Mouse (Mus musculus) embryonic stem cell, embryonic (primary cell): ENCODE measurements around the gene Pdik1l.

Experiments used
- CTCF ChIA-PET, 4 experiments: fragments of 300-600 bp in 2 of 4; fragments of 350-600 bp in 2 of 4; sonication (Branson Sonifier 250); formaldehyde crosslinking; loops; one replicate each; lab custom pipeline; 2022; ENCODE audit warnings: inconsistent platforms in 2 of 4; lab: Charles Lee
- POLR2A ChIA-PET, 4 experiments: fragments of 300-600 bp in 2 of 4; fragments of 350-600 bp in 2 of 4; sonication (Branson Sonifier 250); formaldehyde crosslinking; loops; one replicate each; lab custom pipeline; 2022; ENCODE audit warnings: antibody characterized with exemption in 4 of 4, inconsistent platforms in 1 of 4; lab: Charles Lee

Pdik1l gene

DNA sequence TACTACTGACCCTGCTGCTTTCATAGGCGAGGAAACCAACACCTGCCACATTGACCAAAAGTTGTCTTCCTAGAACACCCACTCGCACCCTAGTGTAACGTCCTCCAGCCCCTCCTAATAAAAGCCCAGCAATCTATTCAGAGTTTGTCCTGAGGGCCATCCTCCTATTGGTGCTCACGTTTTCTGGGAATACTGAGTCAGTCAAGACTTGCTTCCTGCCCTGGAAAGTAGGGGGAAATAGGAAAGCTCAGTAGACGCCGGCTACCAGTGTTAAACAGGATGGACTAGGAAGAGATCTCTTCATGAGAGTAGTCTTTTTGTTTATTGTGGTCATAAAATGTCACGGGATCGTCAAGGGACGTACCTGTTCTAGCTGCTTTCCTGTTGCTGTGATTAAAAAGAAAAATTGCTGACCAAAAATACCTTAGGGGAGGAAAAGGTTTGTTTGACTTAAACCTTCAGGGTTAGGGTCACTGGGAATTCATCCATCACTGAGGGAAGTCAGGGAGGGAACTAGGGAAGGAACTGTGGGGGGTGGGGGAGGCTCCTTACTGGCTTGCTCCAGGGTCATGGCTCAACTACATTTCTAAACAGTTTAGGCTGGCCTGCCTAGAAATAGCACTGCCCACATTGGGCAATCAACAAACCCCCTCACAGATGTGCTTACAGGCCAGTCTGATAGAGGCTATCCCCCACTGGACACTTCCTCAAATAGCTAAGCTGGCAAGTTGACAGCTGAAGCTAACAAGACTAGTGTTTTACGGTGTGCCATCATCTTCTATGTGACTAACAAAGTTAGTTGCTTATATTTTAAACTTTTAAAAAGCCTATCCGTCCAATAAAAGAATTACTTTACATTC, 932 bp upstream of the Pdik1l start:
- CTCF ChIA-PET: interaction anchor here in 3 of 4 experiments (0.6 to 2.8 kb wide), 7 partner anchors 10 to 107 kb away, joined by 3 to 12 read pairs (median 5); partner anchors contain the start of genes Cep85 (in 1 of the 3) and Pafah2 (in 1 of the 3)
- POLR2A ChIA-PET: interaction anchor here (0.5 to 3.7 kb wide), 30 partner anchors 10 to 531 kb away, joined by 3 to 31 read pairs (median 5); partner anchors contain the start of genes Cep85 (in 3 of the 4), Pafah2 (in 2 of the 4), Sh3bgrl3 (in 1 of the 4) and Stmn1 (in 1 of the 4)

DNA sequence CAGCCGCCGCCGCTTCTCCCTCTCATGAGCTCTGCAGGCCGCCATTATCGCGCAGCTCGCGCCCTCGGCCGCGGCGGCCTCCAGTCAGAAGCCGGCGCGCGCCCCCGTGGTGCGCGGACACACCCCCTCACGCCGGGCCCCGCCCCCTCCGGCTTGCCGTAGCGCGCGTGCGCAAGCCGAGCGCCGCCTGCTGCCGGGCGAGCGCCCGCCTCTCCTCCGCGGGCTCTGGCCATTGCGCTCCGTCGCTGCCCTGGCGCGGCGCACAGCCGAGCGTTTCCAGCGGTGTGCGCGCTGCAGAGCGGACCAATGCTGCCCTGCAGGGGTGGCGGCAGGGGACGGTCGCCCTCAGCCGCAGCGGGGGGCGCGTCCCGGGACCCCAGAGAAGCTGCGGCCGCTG, 529 bp downstream of the Pdik1l start:
- ChIA-PET CTCF (interaction anchor here in 3 of 4 experiments (0.6 to 2.8 kb wide), 20 partner anchors 9 to 376 kb away, joined by 3 to 16 read pairs (median 4); partner anchors contain the start of genes Cep85 (in 2 of the 3), Catsper4 (in 1 of the 3) and Pafah2 (in 1 of the 3)), POLR2A (interaction anchor here (0.5 to 3.7 kb wide), 61 partner anchors 8 to 1666 kb away, joined by 3 to 31 read pairs (median 4); partner anchors contain the start of genes Cep85 (in 3 of the 4), Pafah2 (in 3 of the 4), Sh3bgrl3 (in 3 of the 4) and Trim63 (in 2 of the 4))

DNA sequence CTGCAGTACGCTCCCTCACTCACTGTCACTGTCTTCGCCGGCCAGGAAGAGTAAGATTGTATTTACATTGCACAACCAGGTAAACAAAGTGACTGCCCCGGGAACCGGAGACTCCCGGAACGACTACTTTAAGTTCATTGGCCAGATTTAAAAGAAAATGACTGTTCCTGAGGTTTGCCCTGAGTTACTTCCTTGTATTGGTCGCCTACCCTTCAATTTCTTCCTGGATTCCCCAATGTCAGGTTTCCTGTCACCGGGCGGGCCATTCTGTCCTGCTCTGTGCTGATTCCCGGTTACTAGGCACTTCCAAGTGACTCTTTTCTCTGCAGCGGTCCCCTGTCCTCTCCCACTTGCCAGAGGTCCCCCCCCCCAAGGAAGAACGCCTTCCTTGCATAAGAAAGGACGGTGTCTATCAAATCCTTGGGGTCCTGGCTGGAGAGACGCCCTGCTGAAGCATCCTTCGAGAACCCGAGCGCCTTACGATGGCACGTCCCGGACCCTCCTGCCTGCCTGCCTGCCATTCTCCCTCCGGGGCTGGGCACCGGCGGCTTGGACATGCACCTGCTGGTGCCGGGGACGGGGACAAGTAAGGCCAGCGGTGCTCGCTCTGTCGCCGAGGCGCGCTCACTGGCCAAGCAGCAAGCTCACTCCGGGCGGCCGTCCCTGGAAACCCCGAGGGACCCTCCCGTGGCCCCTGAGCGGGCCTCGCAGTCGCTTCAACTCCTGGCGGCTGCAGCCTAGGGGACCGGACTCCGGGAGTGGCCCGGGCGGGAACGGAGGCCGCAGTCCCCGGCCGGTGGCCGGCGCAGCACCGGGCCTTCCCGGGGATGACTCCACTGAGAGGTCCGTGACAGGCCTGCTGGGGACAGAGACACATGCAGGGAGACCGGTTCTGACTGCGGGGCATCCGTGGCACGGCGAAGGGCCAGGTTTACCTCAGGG, 1.2 kb downstream of the Pdik1l start:
- POLR2A ChIA-PET: interaction anchor here (0.7 to 3.7 kb wide), 61 partner anchors 8 to 933 kb away, joined by 3 to 31 read pairs (median 4); partner anchors contain the start of genes Cep85 (in 3 of the 4), Pafah2 (in 3 of the 4), Sh3bgrl3 (in 3 of the 4) and Trim63 (in 2 of the 4)

DNA sequence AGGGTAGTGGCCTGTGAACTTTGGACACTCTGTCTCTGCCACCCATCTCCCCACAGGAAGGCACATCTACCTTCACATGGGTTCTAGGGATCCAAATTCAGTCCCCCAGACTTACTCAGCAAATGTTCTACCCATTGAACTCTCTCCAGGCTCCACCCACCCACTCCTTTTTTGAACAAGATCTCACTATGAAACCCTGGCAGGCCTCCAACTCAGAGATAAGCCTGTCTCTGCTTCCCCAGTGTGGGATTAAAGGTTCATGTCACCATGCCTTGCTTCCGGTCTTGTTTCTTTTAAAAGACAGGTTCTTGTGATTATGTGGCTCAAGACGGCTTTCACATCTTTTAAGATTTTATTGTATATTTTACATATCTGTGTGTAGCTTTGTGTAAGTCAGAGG, 2.8 kb downstream of the Pdik1l start:
- POLR2A ChIA-PET: interaction anchor here in 2 of 4 experiments (0.5 to 1.8 kb wide), 8 partner anchors 17 to 413 kb away, joined by 3 to 7 read pairs (median 3); no protein-coding TSS in a partner anchor
- CTCF ChIA-PET: interaction anchor here in 1 of 4 experiments (0.6 kb wide), 1 partner anchor 108 kb away, joined by 3 read pairs; no protein-coding TSS in a partner anchor

More for the DNA sequence above, 1.2 kb downstream of the Pdik1l start:
- CTCF ChIA-PET: interaction anchor here in 3 of 4 experiments (0.6 to 2.8 kb wide), 16 partner anchors 12 to 376 kb away, joined by 3 to 16 read pairs (median 5); partner anchors contain the start of genes Cep85 (in 2 of the 3) and Catsper4 (in 1 of the 3)

DNA sequence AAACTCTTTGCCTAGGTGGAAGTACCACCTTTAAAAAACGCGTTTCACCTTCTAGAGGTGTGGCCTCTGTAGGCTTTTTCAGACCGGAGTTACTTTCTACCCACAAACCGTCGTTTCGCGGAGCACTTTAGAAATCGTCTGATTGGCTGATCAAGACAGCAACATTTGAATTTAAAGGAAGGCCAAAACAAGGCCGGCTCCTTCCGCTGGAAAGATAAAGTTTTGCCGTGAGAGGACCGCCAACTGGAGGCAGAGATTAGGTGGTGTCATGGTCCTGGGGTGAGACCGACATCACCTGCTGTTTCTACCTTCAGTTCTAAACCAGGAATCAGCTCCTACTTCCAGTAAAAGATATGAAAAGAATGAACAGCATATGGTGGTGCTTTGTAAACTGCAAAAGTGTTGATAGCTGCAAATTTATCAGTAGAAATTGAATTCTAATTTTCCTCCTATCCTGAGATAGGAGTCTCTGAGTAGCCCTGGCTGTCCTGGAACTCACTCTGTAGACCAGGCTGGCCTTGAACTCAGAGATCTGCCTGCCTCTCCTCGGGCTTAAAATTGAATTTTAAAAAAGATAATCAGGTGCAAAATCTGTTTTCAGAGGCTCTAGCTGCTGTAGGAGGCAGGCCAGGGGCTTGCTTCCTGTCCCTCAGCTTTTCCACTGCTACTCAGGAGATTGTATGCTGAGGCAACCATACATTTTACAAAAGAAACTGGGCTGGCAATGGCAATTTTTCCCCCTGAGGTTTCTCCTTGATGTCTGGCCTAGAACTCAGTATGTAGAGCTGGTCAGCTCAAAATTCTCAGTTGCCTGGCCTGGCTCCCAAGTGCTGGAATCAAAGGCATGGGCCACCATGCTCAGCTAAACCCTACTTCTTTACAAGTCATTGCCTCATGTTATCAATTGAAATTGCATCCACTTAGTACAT, 14.0 kb downstream of the Pdik1l start:
- ChIA-PET CTCF (interaction anchor here in 2 of 4 experiments (0.8 to 2.3 kb wide), 2 partner anchors 10 to 18 kb away, joined by 5 to 8 read pairs; no protein-coding TSS in a partner anchor), POLR2A (interaction anchor here in 3 of 4 experiments (0.6 to 1.9 kb wide), 18 partner anchors 10 to 302 kb away, joined by 3 to 12 read pairs (median 3); partner anchors contain the start of genes Cep85 (in 1 of the 3) and Pdik1l (in 1 of the 3))

DNA sequence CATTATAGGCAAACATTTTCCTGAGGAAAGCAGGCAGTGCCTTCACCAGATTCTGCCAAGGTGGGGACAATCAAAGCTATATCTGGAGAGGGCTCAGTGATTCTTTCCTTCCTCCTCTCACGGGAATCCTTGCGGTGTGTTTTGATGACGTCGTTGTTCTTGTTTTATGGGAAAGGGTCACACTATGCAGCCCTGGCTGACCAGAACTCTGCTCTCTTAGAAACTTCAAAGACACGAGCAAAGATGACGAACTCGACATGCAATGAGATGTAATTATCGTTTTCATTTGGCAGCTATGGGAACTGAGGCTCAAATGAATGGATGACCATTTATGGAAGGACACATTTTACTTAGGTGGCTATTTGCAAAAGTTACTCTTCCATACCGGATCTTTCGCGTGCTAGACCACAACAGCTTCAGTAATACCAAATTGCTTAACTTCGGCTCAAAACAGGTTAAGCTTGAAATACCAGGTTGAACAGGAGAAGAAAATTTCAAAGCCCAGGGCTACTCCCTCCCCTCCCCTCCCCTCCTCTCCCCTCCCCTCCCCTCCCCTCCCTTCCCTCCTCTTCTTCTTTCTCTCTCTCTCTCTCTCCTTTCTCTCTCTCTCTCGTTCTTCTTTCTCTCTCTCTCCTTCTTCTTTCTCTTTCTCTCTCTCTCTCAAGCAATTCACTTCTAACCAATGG, 14.8 kb downstream of the Pdik1l start:
- CTCF ChIA-PET: interaction anchor here in 3 of 4 experiments (0.6 to 2.3 kb wide), 4 partner anchors 10 to 378 kb away, joined by 4 to 8 read pairs (median 4); no protein-coding TSS in a partner anchor

DNA sequence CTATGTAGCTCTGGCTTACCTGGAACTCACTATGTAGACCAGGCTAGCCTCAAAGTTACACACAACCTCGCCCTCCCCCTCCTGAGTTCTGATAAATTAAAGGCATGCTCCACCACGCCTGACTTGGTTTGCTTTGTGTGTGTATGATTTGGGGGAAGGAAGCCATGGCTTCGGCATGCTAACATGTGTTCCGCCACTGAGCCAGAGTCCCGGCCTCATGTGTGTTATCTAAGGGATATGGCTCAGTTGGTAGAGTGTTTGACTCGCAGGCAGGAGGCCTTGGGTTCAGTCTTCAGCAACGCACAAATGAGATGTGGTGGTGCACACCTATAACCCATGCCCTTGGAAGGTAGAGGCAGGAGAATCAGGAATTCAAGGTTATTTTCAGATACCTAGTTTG, 15.7 kb downstream of the Pdik1l start:
- POLR2A ChIA-PET: interaction anchor here in 2 of 4 experiments (0.6 to 2.1 kb wide), 3 partner anchors 15 to 67 kb away, joined by 3 to 6 read pairs (median 5); partner anchors contain the start of gene Pdik1l (in 1 of the 2)

More for the DNA sequence above, 14.8 kb downstream of the Pdik1l start:
- POLR2A ChIA-PET: interaction anchor here in 3 of 4 experiments (0.6 to 1.9 kb wide), 16 partner anchors 9 to 229 kb away, joined by 3 to 12 read pairs (median 4); partner anchors contain the start of genes Cep85 (in 1 of the 3) and Pdik1l (in 1 of the 3)

DNA sequence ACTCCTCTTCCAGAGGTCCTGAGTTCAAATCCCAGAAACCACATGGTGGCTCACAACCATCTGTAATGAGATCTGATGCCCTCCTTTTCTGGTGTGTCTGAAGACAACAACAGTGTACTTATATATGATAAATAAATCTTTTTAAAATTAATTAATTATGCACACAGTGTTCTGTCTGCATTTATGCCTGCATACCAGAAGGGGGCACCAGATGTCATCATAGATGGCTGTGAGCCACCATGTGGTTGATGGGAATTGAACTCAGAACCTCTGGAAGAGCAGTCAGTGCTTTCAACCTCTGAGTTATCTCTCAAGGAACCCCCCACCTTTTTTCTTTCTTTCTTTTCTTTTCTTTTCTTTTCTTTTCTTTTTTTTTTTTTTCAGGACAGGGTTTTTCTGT, 18.1 kb downstream of the Pdik1l start:
- ChIA-PET POLR2A (interaction anchor here in 3 of 4 experiments (1.4 to 4.7 kb wide), 10 partner anchors 9 to 265 kb away, joined by 3 to 43 read pairs (median 8); partner anchors contain the start of genes Grrp1 (in 1 of the 3), Mtfr1l (in 1 of the 3), Pdik1l (in 1 of the 3) and Trim63 (in 1 of the 3)), CTCF (interaction anchor here in 1 of 4 experiments (0.9 to 2.4 kb wide), 5 partner anchors 9 to 110 kb away, joined by 3 to 18 read pairs (median 4); partner anchors contain the start of gene Cep85)

More for the DNA sequence above, 15.7 kb downstream of the Pdik1l start:
- CTCF ChIA-PET: interaction anchor here in 2 of 4 experiments (1.5 to 2.3 kb wide), 2 partner anchors 9 to 21 kb away, joined by 3 to 8 read pairs; no protein-coding TSS in a partner anchor

DNA sequence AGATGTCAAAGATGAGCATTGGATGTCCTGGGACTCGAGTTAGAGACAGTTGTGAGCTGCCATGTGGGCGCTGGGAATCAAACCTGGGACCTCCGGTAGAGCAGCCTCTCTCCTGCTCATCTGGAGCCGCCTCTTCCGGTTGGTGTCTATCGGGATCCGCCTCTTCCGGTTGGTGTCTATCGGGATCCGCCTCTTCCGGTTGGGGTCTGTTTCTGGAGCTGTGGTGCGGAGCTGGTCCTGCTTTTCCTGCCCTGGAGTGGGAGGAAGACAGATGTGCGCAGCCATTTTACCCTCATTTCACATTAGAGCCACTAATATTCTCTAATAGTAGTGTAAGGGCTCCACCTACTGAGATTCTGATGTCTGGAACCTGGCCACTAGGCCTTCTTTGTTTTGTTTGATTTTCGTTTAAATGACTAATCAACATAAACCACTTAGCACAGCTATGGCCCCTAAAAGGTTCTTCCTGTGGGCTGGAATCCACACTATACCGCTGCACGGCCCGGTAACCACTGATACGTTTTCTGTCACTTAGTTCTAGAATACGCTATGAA, 19.5 kb downstream of the Pdik1l start:
- POLR2A ChIA-PET: interaction anchor here (0.6 to 4.7 kb wide), 75 partner anchors 9 to 655 kb away, joined by 3 to 43 read pairs (median 4); partner anchors contain the start of genes Cep85 (in 3 of the 4), Grrp1 (in 3 of the 4), Pdik1l (in 3 of the 4) and Pafah2 (in 2 of the 4)
- CTCF ChIA-PET: interaction anchor here (0.5 to 2.4 kb wide), 29 partner anchors 10 to 288 kb away, joined by 3 to 18 read pairs (median 4); partner anchors contain the start of genes Cep85 (in 1 of the 4), Gm30191 (in 1 of the 4), Grrp1 (in 1 of the 4) and Pafah2 (in 1 of the 4)

DNA sequence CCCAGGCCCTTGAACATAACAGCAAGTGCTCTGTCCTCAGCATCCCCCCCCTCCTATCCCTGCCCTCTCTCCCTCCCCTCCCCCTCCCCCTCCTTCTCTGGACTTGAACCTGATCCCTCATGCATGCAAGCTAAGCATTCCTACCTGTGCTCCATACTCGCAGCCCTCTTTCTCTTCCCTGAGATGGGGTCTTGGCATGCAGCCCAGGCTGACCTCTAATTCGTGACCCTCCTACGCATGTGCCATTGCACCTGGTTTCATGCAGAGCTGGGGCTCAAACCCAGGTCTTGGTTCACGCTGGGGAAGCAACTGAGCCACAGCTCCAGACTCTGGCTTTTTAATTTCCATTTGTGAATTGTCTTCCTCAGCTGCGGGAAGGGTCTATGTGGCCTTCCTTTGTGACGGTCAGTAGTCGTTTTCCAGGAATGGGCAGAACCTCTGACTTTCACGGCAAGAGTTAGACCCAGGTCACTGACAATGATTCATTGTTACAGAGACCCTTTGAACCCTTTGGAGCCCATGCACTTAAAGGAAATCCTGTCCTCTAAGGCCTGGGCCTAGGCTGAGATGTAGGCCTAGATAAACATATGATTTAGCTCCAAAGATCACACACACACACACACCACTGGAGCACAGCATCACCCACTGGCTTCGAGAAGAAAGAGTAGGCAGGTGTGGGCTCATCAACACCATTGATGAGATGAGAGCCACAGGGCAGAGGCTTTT, 21.7 kb downstream of the Pdik1l start:
- ChIA-PET CTCF (interaction anchor here in 3 of 4 experiments (0.6 to 1.2 kb wide), 11 partner anchors 11 to 144 kb away, joined by 3 to 6 read pairs (median 3); partner anchors contain the start of genes Cep85 (in 2 of the 3) and Grrp1 (in 1 of the 3)), POLR2A (interaction anchor here in 3 of 4 experiments (0.5 to 4.7 kb wide), 7 partner anchors 11 to 152 kb away, joined by 3 to 43 read pairs (median 3); partner anchors contain the start of genes Grrp1 (in 2 of the 3), Cep85 (in 1 of the 3) and Pdik1l (in 1 of the 3))

DNA sequence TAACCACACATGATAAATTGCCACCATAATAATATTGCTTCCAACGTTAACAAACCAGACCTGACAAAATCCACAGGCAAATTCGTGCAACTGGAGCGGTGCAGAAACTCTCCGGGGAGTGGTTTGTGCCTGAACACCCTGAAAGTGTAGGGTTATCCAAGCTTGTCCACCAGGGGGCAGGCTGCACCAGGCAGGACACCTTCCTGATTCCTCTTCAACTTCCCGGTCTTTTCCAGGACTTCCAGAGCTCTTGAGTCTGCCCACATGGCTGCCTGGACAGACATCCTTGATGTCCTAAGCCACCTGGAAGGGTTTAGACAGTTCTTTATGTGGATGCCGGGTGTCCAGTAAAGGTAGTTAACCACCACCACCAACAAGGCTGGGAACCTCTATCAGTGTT, 24.5 kb downstream of the Pdik1l start:
- CTCF ChIA-PET: interaction anchor here (0.5 to 2.7 kb wide), 47 partner anchors 8 to 601 kb away, joined by 3 to 18 read pairs (median 4); partner anchors contain the start of genes Cep85 (in 4 of the 4), Grrp1 (in 3 of the 4), Pafah2 (in 3 of the 4) and Pdik1l (in 2 of the 4)

DNA sequence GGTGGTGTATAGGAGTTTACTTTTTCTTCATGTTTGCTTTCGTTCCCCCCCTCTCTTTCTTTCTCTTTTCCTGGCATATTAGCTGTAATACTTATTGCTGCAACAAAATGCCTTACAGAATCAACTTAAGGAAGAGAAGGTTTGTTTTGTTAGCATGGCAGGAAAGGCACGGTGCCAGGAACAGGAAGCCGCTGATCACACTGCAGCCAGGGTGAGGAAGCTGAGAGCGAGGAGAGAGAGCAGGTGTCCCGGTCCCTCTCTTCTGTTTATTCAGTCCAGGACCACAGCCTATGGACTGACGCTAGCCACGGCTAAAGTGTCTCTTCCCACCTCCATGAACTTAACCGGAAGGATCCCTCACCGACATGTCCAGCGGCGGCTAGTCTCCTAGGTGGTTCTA, 29.3 kb downstream of the Pdik1l start:
- ChIA-PET CTCF (interaction anchor here in 1 of 4 experiments (0.5 kb wide), 1 partner anchor 174 kb away, joined by 3 read pairs; no protein-coding TSS in a partner anchor), POLR2A (interaction anchor here in 2 of 4 experiments (0.6 to 6.3 kb wide), 4 partner anchors 9 to 1967 kb away, joined by 3 to 43 read pairs (median 4); no protein-coding TSS in a partner anchor)

More for the DNA sequence above, 24.5 kb downstream of the Pdik1l start:
- POLR2A ChIA-PET: interaction anchor here in 3 of 4 experiments (0.6 to 2.9 kb wide), 21 partner anchors 8 to 1206 kb away, joined by 3 to 12 read pairs (median 4); partner anchors contain the start of genes Cep85 (in 1 of the 3), Dhdds (in 1 of the 3), Grrp1 (in 1 of the 3) and Pafah2 (in 1 of the 3)
